Mouse (Mus musculus) embryonic facial prominence, embryonic 15.5 days (tissue): ENCODE data around the gene Grn. TPM values are rescaled to one million over a fixed set of nuclear protein-coding genes. Genes with fewer than 3 reads are reported as not detected.

Source experiments
- ATAC-seq: fragments of 200-750 bp; cut with Nextera tagmentation; 2 replicates; pipeline ENCODE4 v1.8.0; 2017; ENCODE audit warnings: low read depth, moderate TSS enrichment; ENCODE audit not compliant: insufficient number of reproducible peaks, low FRiP score, low TSS enrichment
- H3K27ac ChIP-seq: fragments of 300-500 bp; sonication (generic); replicated peaks from 2 replicates; pipeline ENCODE4 v1.5.1; 2015; ENCODE audit warnings: mild to moderate bottlenecking, inconsistent platforms
- H3K27me3 ChIP-seq: fragments of 300-500 bp; sonication (generic); 2 replicates; pipeline ENCODE4 v1.6.1; 2015; ENCODE audit warnings: inconsistent platforms
- H3K36me3 ChIP-seq: fragments of 300-500 bp; sonication (generic); 2 replicates; pipeline ENCODE4 v1.6.1; 2015; ENCODE audit warnings: mild to moderate bottlenecking, inconsistent platforms
- H3K4me1 ChIP-seq: fragments of 300-500 bp; sonication (generic); 2 replicates; pipeline ENCODE4 v1.6.1; 2015; ENCODE audit warnings: inconsistent platforms
- H3K4me2 ChIP-seq: fragments of 300-500 bp; sonication (generic); replicated peaks from 2 replicates; pipeline ENCODE4 v1.6.1; 2015; ENCODE audit warnings: mild to moderate bottlenecking, inconsistent platforms
- H3K4me3 ChIP-seq: fragments of 300-500 bp; sonication (generic); replicated peaks from 2 replicates; pipeline ENCODE4 v1.5.1; 2015; ENCODE audit warnings: mild to moderate bottlenecking, inconsistent platforms
- H3K9ac ChIP-seq: fragments of 300-500 bp; sonication (generic); 2 replicates; pipeline ENCODE4 v1.6.1; 2015; ENCODE audit warnings: inconsistent platforms
- H3K9me3 ChIP-seq: fragments of 300-500 bp; sonication (generic); replicated peaks from 2 replicates; pipeline ENCODE4 v1.6.1; 2016; ENCODE audit warnings: inconsistent platforms
- WGBS: fragments of 180-500 bp; shearing (Covaris S2); methylation state at CpG from one replicate; pipeline ENCODE4 v1.1.7; 2015; 5-methylcytosine and 5-hydroxymethylcytosine counted together
- polyA plus RNA-seq: library from polyadenylated mRNA; unstranded; fragments of >200 nt; fragmentation: Nextera tagmentation; extraction: Ambion mirVana; gene quantifications from 2 replicates; pipeline ENCODE4 v1.2.1, GENCODE M21; 2015

Gene Grn
- polyA plus RNA-seq, 1 experiment from 2014 or later = 199 TPM

DNA sequence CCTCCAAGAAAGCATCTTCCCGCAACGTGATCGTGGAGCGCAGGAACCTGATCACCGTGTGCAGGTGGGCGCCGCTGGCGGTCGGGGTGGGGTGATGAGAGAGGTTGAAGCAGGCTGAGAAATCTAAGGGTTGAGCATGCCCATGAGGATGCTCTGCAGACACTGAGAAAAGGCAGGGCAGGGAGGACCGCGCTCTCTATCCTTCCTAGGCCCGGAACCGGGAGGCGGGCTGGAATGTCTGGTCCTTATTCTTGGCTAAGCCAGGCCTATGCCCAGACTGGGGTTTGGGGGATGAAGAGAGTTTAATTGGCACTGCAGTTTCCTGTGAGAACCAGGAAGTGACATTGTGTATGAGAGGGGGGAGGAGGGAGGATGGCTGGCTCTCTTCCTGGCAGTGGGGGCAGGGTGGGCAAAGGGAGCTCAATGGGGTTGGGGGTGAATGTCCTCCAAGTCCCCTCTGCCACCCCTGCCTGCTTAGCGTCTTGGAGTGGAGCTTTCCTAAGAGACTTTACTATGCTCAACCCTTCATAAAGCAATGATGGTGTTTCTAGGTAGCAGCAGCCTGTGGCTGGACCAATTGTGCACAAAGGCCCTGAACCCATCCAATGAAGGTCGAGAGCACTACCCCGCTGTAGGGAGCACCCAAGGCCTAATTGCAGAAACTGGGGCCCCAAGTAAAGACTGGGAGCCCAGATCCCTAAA is 36.2 kb upstream of the Grn start:
- H3K27ac ChIP-seq = no peak overlapping the region
- peak overlapping the region; percentile 91 for H3K4me2 ChIP-seq
- no peaks in the 10 kb centered on the region for H3K36me3 ChIP-seq
- ATAC-seq = no peak
- peak overlapping the region; percentile 46 for H3K4me3 ChIP-seq
- no peaks in the 10 kb centered on the region for H3K9me3 ChIP-seq
- WGBS = 5% methylated on average over 17 of the region's 17 CpGs
- H3K4me1 ChIP-seq = peaks cover 23% of the 10 kb centered on the region
- no peak overlapping the region for H3K9ac ChIP-seq
- peaks cover 33% of the 10 kb centered on the region for H3K27me3 ChIP-seq

DNA sequence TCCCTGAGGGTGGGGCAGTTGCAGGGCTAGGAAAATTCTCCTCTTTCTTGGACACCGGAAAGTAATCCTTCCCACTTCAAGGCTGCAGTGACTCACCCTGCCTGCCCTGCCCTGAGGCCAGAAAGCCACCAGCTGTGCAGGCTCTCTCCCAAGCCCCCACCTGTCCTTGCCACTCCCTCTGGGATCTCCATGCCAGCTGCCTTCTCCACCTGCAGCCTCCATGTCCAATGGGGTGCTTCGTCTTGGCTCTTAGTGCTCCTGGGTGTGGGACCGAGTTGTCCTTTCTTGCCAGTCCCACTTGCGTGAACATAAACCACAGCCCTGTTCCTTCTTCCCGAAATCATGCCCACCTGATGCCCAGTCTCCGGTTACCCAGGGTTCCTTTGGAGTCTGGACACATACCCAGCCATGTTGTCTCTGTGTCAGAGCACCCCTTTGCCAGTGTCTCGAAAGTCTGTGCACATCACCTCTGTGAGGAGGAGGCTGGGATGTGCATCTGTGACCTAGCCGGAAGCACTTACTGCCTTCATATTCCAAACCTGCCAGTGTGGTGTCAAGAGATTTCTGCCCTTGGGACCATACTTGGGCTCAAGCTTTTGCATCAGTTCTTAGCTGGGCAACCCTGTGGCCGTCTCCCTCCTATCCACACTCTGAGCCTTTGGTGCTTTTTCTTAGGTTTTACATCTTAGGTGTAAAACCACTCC is 35.5 kb upstream of the Grn start:
- Histone ChIP-seq H3K4me1 (peaks cover 30% of the 10 kb centered on the region), H3K4me2 (peak overlapping the region; percentile 91), H3K27ac (no peak overlapping the region), H3K9ac (no peak overlapping the region), H3K4me3 (peak overlapping the region; percentile 46; the same call in 1 of the 2 replicates), H3K9me3 (no peaks in the 10 kb centered on the region), H3K36me3 (no peaks in the 10 kb centered on the region), H3K27me3 (peaks cover 40% of the 10 kb centered on the region)
- WGBS = 69% methylated on average over 9 of the region's 9 CpGs
- ATAC-seq = peak; percentile 8; the same call in 1 of the 2 replicates

DNA sequence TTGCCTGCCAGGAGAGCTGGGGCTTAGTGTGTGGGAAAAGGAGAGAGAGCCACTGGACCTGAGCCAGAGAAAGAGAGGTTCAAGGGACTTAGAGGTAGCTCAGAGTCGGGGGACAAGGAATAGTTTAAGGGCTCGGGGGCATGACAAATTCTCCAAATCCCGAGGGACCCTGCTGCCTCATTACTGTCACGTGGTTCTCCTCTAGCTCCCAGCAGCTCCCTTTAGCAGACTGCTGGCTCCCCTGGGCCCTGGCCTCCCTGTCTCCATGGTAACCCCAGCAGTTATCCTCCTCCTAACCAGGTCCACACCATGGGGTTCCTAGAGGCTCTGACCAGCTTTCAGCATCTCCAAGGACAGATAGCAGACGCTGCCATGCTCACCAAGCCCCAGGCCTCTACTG is 34.9 kb upstream of the Grn start:
- no peak overlapping the region for H3K4me3 ChIP-seq
- H3K27me3 ChIP-seq = peaks cover 47% of the 10 kb centered on the region
- H3K36me3 ChIP-seq = no peaks in the 10 kb centered on the region
- H3K9ac ChIP-seq = no peak overlapping the region
- WGBS = 6% methylated on average over 5 of the region's 5 CpGs
- no peak overlapping the region for H3K4me2 ChIP-seq
- no peak; the same call in 1 of the 2 replicates for ATAC-seq
- no peaks in the 10 kb centered on the region for H3K9me3 ChIP-seq
- no peak overlapping the region for H3K27ac ChIP-seq
- H3K4me1 ChIP-seq = peaks cover 36% of the 10 kb centered on the region

DNA sequence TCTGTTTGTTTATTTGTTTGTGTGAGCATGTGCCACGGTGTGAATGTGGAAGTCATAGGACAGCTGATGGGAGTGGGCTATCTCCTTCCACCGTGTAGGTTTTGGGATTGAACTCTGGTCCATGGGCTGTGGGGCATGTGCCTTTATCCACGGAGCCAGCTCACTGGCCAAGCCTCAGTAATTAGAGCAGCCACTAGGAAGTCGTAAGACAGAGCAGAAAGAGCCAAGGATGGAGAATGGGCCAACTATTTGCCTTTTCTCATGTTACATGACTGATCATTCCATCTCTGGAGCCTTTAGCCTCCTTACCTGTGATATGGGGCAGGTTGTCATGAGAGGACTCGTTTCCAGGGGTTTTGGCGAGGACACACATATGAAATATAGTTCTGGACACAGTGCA is 33.9 kb upstream of the Grn start:
- H3K27ac ChIP-seq = no peak overlapping the region
- H3K4me1 ChIP-seq = peaks cover 36% of the 10 kb centered on the region
- ATAC-seq = no peak
- H3K27me3 ChIP-seq = peaks cover 57% of the 10 kb centered on the region
- H3K36me3 ChIP-seq = no peaks in the 10 kb centered on the region
- H3K4me2 ChIP-seq = no peak overlapping the region
- H3K4me3 ChIP-seq = no peak overlapping the region
- WGBS = 57% methylated on average over 6 of the region's 6 CpGs
- no peaks in the 10 kb centered on the region for H3K9me3 ChIP-seq
- H3K9ac ChIP-seq = no peak overlapping the region

DNA sequence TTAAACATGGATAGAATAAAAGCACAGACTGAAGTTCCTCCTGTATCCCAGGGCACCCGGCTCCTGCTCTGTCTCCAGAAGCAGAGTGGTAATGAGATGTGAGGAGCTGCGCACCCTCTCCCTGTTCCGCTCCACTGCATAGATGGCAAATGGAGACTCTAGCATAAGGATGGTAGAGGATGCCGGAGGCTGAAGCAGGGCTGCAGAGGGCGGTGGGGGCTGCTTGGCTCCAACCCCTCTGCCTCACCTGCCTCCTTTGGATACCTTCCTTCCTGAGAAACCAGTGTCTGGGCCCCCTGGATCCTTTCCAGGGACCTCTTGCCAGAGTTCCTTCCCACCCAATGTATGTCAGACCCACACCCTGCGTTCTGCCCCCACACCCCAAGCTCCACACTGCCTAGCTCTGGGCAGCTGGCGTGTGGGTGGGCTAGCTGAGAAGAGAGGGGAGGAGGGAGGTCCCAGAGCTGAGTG is 33.4 kb upstream of the Grn start:
- no peak overlapping the region for H3K9ac ChIP-seq
- H3K4me2 ChIP-seq = no peak overlapping the region
- H3K36me3 ChIP-seq = no peaks in the 10 kb centered on the region
- H3K4me3 ChIP-seq = no peak overlapping the region
- no peak overlapping the region for H3K27ac ChIP-seq
- 74% methylated on average over 7 of the region's 7 CpGs for WGBS
- peaks cover 58% of the 10 kb centered on the region for H3K27me3 ChIP-seq
- ATAC-seq = no peak
- peaks cover 36% of the 10 kb centered on the region for H3K4me1 ChIP-seq
- no peaks in the 10 kb centered on the region for H3K9me3 ChIP-seq

DNA sequence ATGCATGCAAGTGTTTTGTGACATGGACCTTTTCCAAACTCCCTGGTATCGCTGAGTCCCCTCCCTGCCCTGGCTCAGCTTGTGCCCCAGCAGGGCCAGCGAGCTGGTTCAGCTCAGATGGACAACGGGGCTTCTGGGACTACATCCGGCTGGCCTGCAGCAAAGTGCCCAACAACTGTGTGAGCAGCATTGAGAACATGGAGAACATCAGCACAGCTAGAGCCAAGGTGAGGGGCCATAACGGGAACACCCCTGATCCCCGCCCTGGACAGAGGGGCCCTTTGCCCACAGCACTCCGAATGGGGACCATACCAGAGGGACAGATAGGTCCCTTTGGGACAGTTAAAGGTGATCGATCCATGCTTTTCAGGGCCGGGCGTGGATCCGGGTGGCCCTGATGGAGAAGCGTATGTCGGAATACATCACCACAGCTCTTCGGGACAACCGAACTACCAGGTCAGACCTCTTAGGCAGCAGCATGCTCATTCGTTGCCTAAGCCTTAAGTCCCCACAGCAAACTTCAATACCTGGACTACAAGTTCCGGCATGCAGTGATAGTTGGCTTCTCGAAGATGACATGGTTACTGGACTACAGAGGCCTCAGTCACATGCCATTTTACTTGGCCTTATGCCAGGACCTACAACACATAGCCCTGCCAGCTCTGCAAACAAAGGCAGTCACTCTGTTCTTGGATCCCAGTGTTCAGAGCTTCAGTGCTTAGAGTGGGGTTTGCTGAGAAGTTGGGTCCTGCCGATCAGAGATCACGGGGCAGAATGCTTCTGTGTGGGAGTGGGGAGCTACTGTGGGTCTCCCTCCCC is 31.9 kb upstream of the Grn start:
- 69% methylated on average over 20 of the region's 20 CpGs for WGBS
- Histone ChIP-seq H3K27me3 (peaks cover 58% of the 10 kb centered on the region), H3K4me2 (no peak overlapping the region), H3K27ac (no peak overlapping the region), H3K9me3 (no peaks in the 10 kb centered on the region), H3K36me3 (peaks cover 14% of the 10 kb centered on the region), H3K4me3 (no peak overlapping the region), H3K4me1 (peaks cover 29% of the 10 kb centered on the region), H3K9ac (no peak overlapping the region)
- no peak for ATAC-seq

DNA sequence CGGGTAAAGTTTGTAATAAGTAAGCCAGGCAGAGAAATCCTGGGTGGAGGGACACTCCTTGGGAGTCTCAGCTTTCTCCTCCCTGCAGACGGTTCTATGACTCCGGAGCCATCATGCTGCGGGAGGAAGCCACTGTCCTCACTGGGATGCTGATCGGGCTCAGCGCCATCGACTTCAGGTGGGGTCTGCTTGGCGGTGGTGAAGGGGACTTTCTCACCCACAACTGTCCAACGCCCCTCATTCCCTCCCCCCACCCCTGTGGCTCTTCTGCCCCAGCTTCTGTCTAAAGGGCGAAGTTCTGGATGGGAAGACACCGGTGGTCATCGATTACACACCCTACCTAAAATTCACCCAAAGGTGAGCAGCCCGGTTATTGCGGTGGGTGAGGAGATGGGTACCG is 31.0 kb upstream of the Grn start:
- peaks cover 23% of the 10 kb centered on the region for H3K36me3 ChIP-seq
- peaks cover 20% of the 10 kb centered on the region for H3K4me1 ChIP-seq
- peak overlapping the region; percentile 66 for H3K4me2 ChIP-seq
- no peak overlapping the region for H3K27ac ChIP-seq
- no peak for ATAC-seq
- 12% methylated on average over 15 of the region's 15 CpGs for WGBS
- H3K9ac ChIP-seq = no peak overlapping the region
- peak overlapping the region; percentile 35 for H3K4me3 ChIP-seq
- peaks cover 58% of the 10 kb centered on the region for H3K27me3 ChIP-seq
- no peaks in the 10 kb centered on the region for H3K9me3 ChIP-seq

DNA sequence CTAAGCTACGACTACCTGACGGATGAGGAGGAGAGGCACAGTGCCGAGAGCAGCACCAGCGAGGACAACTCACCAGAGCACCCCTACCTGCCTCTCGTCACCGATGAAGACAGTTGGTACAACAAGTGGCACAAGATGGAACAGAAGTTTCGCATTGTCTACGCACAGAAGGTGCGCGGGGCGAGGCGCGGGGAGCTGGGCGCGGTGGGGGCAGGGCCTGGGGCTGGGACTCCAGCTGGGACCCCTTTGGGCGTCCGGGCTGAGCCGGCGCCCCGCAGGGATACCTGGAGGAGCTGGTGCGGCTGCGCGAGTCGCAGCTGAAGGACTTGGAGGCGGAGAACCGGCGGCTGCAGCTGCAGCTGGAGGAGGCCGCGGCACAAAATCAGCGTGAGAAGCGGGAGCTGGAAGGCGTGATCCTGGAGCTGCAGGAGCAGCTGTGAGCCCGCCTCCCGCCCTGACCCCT is 30.5 kb upstream of the Grn start:
- Histone ChIP-seq H3K9ac (no peak overlapping the region; the same call in 1 of the 2 replicates), H3K4me3 (peak overlapping the region; percentile 35), H3K4me2 (peak overlapping the region; percentile 66), H3K27ac (no peak overlapping the region), H3K27me3 (peaks cover 55% of the 10 kb centered on the region), H3K36me3 (peaks cover 28% of the 10 kb centered on the region), H3K9me3 (no peaks in the 10 kb centered on the region), H3K4me1 (peaks cover 15% of the 10 kb centered on the region)
- under 1% methylated on average over 34 of the region's 34 CpGs for WGBS
- ATAC-seq = no peak

DNA sequence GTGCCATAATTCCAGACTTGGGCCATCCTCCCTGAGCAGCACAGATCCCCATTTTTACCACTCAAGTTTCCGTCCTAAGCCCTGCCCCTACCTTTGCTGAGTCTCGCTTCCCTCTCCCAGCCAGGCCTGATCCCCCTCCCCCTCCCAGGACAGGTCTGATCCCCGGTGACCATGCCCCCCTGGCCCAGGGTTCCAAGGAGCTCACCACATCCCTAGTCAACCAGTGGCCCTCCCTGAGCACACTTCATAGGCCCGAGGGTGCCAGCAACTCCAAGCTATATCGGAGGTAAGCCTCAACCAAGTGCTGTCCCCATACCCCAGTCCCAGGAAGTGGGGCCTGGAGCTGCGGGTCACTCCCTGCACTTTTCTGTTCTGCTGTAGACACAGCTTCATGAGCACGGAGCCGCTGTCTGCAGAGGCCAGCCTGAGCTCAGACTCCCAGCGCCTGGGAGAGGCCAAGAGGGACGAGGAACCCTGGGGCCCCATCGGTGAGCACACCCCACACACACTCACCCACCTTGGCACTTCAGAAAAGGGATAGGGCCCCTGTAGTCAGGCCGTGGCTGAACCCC is 29.5 kb upstream of the Grn start:
- Histone ChIP-seq H3K27ac (no peak overlapping the region), H3K9ac (no peak overlapping the region), H3K4me1 (peaks cover 23% of the 10 kb centered on the region), H3K4me2 (no peak overlapping the region), H3K36me3 (peaks cover 30% of the 10 kb centered on the region), H3K9me3 (no peaks in the 10 kb centered on the region), H3K27me3 (peaks cover 48% of the 10 kb centered on the region), H3K4me3 (no peak overlapping the region)
- 25% methylated on average over 12 of the region's 12 CpGs for WGBS
- no peak for ATAC-seq

DNA sequence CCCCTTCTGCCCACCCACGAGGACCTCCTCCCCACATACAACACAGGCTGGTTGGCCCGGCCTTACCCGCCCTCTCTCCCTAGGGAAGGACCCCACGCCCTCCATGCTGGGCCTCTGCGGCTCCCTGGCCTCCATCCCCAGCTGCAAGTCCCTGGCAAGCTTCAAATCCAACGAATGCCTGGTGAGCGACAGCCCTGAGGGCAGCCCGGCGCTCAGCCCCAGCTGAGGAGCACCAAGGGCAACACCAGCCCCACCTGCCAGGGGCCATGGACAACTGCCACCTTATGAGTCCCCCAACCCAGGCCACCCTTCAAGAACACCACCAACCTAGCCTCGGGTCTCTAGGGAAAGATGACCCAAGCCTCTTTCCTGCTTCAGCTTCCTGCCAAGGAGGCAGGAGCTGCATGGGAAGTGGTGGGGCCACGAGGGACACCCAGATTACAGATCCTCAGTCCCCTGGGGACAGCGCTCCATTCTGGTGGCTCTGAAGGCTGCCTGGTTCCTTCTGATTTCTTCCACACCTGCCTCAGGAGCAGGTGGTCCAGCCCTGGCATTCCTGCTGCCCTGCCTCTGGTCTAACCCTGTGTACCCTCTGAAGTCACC is 28.1 kb upstream of the Grn start:
- Histone ChIP-seq H3K27ac (no peak overlapping the region), H3K36me3 (peaks cover 30% of the 10 kb centered on the region), H3K9ac (no peak overlapping the region), H3K4me3 (no peak overlapping the region), H3K4me1 (peaks cover 36% of the 10 kb centered on the region), H3K4me2 (no peak overlapping the region), H3K27me3 (peaks cover 42% of the 10 kb centered on the region), H3K9me3 (no peaks in the 10 kb centered on the region)
- WGBS = 51% methylated on average over 12 of the region's 12 CpGs
- ATAC-seq = no peak
